Mouse (Mus musculus): Measurements from ENCODE around the gene Hnrnpc.

GRCm38 (mm10) chr14:52123918-52124317 lies 20.1 kb upstream of the Hnrnpc start:
- TF ChIP-seq CTCF (IDR thresholded peaks at IDR 0.05): peak; percentile 83
- no peak for TF ChIP-seq EP300 (IDR thresholded peaks at IDR 0.05)

Measured in lung, postnatal 0 days (tissue).